Mouse (Mus musculus) telencephalon, adult 2 months (tissue): ENCODE measurements around the gene Piwil4.

Experiments
- DNase-seq: peaks from one replicate; pipeline ENCODE4 v3.0.0-alpha.2; 2011; ENCODE audit warnings: low read depth, low spot score

Piwil4 gene

GRCm38 (mm10) chr9:14740151-14740924 is at the start of gene Piwil4:
Gene Piwil4 (minus strand): TSS chr9:14740733.
- DNase-seq: no peak

- no peak for DNase-seq
These were observed 46.8 kb upstream of the Piwil4 start for GRCm38 (mm10) chr9:14787356-14787755.

- DNase-seq: peak; percentile 95
These were observed 43.8 kb upstream of the Piwil4 start, which contains the start of the genes Mre11a and Ankrd49 for GRCm38 (mm10) chr9:14784039-14785002. Gene Mre11a (plus strand): TSS chr9:14784654. Gene Ankrd49 (minus strand): TSS chr9:14784856.

- DNase-seq: no peak
These were observed 37.8 kb upstream of the Piwil4 start for GRCm38 (mm10) chr9:14778341-14778740.

GRCm38 (mm10) chr9:14773813-14774212 is 33.3 kb upstream of the Piwil4 start:
- DNase-seq: no peak

- no peak for DNase-seq
These were observed 31.5 kb upstream of the Piwil4 start for GRCm38 (mm10) chr9:14772074-14772473.

- no peak for DNase-seq
These were observed 30.4 kb upstream of the Piwil4 start, which contains the start of gene 1700012B09Rik for GRCm38 (mm10) chr9:14770803-14771471. Gene 1700012B09Rik (minus strand): TSS chr9:14771030.

- DNase-seq: no peak
These were observed 29.3 kb upstream of the Piwil4 start for GRCm38 (mm10) chr9:14769811-14770210.

- DNase-seq: no peak
These were observed 24.2 kb upstream of the Piwil4 start for GRCm38 (mm10) chr9:14764765-14765164.

GRCm38 (mm10) chr9:14759261-14759660 is 18.7 kb upstream of the Piwil4 start:
- no peak for DNase-seq

- no peak for DNase-seq
These were observed 18.1 kb upstream of the Piwil4 start for GRCm38 (mm10) chr9:14758590-14758989.

- DNase-seq: no peak
These were observed 13.9 kb upstream of the Piwil4 start for GRCm38 (mm10) chr9:14754469-14754868.

GRCm38 (mm10) chr9:14753947-14754346 is 13.4 kb upstream of the Piwil4 start:
- no peak for DNase-seq

GRCm38 (mm10) chr9:14752001-14752522 is 11.5 kb upstream of the Piwil4 start, which contains the start of gene Fut4:
Gene Fut4 (minus strand): TSS chr9:14752393.
- no peak for DNase-seq

GRCm38 (mm10) chr9:14751503-14752000 is 11.0 kb upstream of the Piwil4 start:
- DNase-seq: no peak

GRCm38 (mm10) chr9:14750901-14751502 is 10.5 kb upstream of the Piwil4 start:
- no peak for DNase-seq

GRCm38 (mm10) chr9:14739498-14740150 is 909 bp downstream of the Piwil4 start:
- DNase-seq: no peak

GRCm38 (mm10) chr9:14730941-14731541 is 9.5 kb downstream of the Piwil4 start:
- DNase-seq: no peak

GRCm38 (mm10) chr9:14728365-14728764 is 12.2 kb downstream of the Piwil4 start:
- no peak for DNase-seq

GRCm38 (mm10) chr9:14726629-14727028 is 13.9 kb downstream of the Piwil4 start:
- no peak for DNase-seq
